Mouse (Mus musculus): ENCODE results near the gene Olfr1412.

GRCm38 (mm10) chr1:92637501-92638172, 52.1 kb downstream of the Olfr1412 start:
- TF ChIP-seq CTCF (IDR thresholded peaks at IDR 0.05; ENCODE audit: extremely low read depth, insufficient read depth, insufficient read length, insufficient replicate concordance), result no peak
- TF ChIP-seq POLR2A (IDR thresholded peaks at IDR 0.05; ENCODE audit: low read depth, low read length), result no peak
